Mouse (Mus musculus): ENCODE measurements at regions not wholly inside any gene's neighbourhood (a gene's known extent, or its start where the extent isn't known, plus 50 kb on each side); places are given as distances from the start of the nearest gene placed in this dataset.

DNA sequence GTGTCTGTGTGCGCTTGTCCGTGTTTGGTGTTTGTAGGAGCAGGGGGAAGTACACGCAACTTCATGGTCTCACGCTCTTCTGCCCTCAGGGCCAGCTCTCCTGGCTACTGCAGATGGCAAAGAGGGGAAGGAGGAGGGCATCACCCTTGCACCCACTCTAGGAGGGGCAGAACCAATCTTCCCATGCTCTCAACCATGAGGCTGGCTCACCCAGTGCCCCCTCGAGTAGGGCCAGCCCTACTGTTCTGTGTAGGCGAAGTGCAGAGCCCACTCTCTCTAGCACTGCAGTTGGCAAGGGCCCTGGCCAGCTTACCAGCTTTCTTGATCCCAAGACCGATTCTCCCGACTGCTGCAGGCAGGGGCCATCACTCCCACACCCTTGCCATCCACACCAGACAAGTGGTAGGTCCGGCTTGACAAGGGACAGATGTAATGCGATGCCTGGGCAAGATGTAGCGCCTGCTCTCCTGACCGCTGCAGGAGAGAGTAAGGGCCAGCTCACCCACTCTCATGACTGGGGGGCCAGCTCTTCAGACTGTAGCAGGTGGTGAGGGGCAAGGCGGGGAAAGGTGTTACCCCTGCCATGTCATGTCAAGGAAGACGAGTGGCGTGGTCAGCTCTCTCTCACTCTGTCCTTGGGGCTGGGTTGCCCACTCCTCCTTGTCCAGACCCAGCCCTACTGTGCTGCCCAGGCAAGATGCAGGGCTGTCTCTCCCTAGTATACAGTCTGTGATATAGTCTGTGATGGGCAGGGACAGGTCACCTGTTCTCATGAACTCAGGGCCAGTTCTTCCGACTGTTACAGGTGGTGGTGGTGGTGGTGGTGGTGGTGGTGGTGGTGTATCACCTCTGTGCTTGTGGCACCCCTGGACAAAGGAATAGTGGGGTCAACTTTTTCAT lies 100.5 kb upstream of the Meis2 start:
- Histone ChIP-seq H3K9me3 (no peaks in the 10 kb centered on the region), H3K4me3 (no peak overlapping the region), H3K27me3 (no peaks in the 10 kb centered on the region), H3K36me3 (no peaks in the 10 kb centered on the region), H3K4me2 (no peak overlapping the region), H3K27ac (replicated peaks) (no peak overlapping the region), H3K4me1 (replicated peaks) (no peaks in the 10 kb centered on the region), H3K9ac (no peak overlapping the region)
- no peak; the same call in 1 of the 2 replicates for ATAC-seq (ENCODE audit: low read depth)
- 92% methylated on average over 16 of the region's 16 CpGs for WGBS
